Mouse (Mus musculus) right cerebral cortex, adult 2 months (tissue): ENCODE measurements around the gene Ube2h.
A peak's percentile ranks its signal among the peaks of the same experiment; 100 is the strongest.
"Not testable (repeated sequence)": the region's sequence is repeated elsewhere in the genome, so short reads cannot be mapped to it uniquely, and the experiment has no call there.

Experiments used
- DNase-seq, 2 experiments: peaks; one replicate each; pipeline ENCODE4 v3.0.0; 2021 to 2022; ENCODE audit warnings: low spot score in 2 of 2

Gene Ube2h

GRCm38 (mm10) chr6:30304399-30304917 is at the start of gene Ube2h:
Ube2h (minus strand) TSS chr6:30304539.
- DNase-seq = peak; percentile 99

- DNase-seq = no peak
Observed at GRCm38 (mm10) chr6:30353661-30354060, 49.3 kb upstream of the Ube2h start.

GRCm38 (mm10) chr6:30352762-30353161 is 48.4 kb upstream of the Ube2h start:
- no peak for DNase-seq

- DNase-seq = no peak
Observed at GRCm38 (mm10) chr6:30351290-30351689, 47.0 kb upstream of the Ube2h start.

GRCm38 (mm10) chr6:30347288-30347801 is 43.0 kb upstream of the Ube2h start:
- DNase-seq = no peak

- DNase-seq = no peak
Observed at GRCm38 (mm10) chr6:30346737-30347136, 42.4 kb upstream of the Ube2h start.

- no peak for DNase-seq
Observed at GRCm38 (mm10) chr6:30344032-30344431, 39.7 kb upstream of the Ube2h start.

- no peak for DNase-seq
Observed at GRCm38 (mm10) chr6:30340231-30340873, 36.0 kb upstream of the Ube2h start.

- peak; percentile 13 to 28 for DNase-seq
Observed at GRCm38 (mm10) chr6:30336912-30337311, 32.6 kb upstream of the Ube2h start.

GRCm38 (mm10) chr6:30332262-30332661 is 27.9 kb upstream of the Ube2h start:
- no peak for DNase-seq

- no peak for DNase-seq
Observed at GRCm38 (mm10) chr6:30330706-30331105, 26.4 kb upstream of the Ube2h start.

GRCm38 (mm10) chr6:30325932-30326501 is 21.7 kb upstream of the Ube2h start:
- no peak for DNase-seq

- no peak for DNase-seq
Observed at GRCm38 (mm10) chr6:30321002-30321401, 16.7 kb upstream of the Ube2h start.

- no peak for DNase-seq
Observed at GRCm38 (mm10) chr6:30319216-30319615, 14.9 kb upstream of the Ube2h start.

GRCm38 (mm10) chr6:30312006-30312405 is 7.7 kb upstream of the Ube2h start:
- no peak for DNase-seq

- DNase-seq = no peak
Observed at GRCm38 (mm10) chr6:30308751-30309150, 4.4 kb upstream of the Ube2h start.

GRCm38 (mm10) chr6:30307691-30308090 is 3.4 kb upstream of the Ube2h start:
- DNase-seq = no peak

GRCm38 (mm10) chr6:30303771-30304398 is 454 bp downstream of the Ube2h start:
- not testable (repeated sequence) for DNase-seq

GRCm38 (mm10) chr6:30302781-30303631 is 1.3 kb downstream of the Ube2h start:
- DNase-seq = peak; percentile 22 to 29

GRCm38 (mm10) chr6:30302156-30302555 is 2.2 kb downstream of the Ube2h start:
- DNase-seq = no peak

- peak in 1 of 2 experiments; percentile 35 for DNase-seq
Observed at GRCm38 (mm10) chr6:30300901-30301300, 3.4 kb downstream of the Ube2h start.

- DNase-seq = peak; percentile 58 to 69
Observed at GRCm38 (mm10) chr6:30300372-30300771, 4.0 kb downstream of the Ube2h start.
